Mouse (Mus musculus): Measurements from ENCODE around the gene Prdm4.

Prdm4 gene

DNA sequence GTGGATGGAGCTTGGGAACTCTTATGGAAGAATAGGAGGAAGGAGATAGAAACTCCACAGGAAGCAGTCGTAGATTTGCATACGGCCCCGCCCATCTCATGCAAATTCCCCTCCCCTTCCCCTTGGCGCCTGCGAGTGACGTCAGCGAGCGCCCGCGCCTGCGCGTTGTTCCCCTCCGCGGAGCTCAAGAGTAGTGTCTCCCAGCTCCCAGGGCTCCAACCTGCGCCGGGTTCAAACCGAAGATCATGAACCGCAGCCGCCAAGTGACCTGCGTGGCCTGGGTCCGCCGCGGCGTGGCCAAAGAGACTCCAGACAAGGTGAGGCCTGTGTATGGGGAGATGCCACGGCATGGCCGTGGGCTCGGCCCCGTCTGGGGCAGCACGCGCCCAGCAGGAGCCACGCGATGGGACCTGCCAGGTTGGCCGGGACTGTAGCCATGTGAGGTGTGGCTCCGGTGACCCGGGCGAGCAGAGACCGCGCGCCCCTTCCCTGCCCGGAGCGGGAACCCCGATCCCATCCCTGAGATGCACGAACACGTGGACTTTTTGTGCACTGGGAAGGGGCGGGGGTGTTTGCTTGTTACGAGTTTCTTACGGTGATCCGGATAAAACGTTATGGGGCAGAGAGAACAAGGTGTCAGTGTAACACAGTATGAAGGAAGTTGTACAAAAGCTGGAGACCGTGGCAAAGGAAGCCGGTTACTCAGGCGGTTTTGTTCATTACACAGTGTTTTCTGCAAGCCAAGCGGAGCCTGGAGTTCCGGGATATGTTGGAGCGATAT, 45.1 kb downstream of the Prdm4 start:
- peak; percentile 83 to 91 for DNase-seq (ENCODE audit: low spot score in 2 of 2)

DNA sequence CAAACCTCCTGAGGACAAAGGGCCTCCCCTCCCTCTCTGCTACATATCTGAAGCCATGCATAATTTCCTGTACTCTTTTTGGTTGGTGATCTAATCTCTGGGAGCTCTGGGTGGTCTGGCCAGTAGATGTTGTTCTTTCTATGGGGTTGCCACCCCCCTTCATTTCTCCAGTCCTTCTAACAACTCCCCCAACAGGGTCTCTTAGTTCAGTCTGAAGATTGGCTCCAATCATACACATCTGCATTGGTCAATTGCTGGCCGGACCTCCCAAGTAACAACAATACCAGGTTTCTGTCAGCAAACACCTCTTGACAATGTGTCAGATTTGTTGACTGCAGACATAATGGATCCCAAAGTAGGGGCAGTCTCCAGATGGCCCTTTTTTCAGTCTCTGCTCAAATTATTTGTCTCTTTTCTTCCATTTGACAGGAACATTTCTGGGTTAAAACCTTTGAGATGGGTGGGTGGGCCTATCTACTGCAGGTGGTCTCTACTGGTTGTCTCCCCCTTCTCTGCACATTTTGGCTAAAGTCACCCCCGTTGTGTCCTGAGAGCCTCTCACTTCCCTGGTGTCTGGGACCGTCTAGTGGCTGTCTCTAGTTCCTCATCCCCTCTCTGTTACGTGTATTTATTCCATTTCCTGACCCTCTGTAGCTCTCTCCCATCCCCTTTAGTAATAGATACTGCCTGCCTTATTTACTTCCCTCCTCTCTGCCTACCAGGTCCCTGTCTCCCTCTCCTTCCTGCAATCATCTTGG, 70.7 kb downstream of the Prdm4 start:
- no peak for DNase-seq (ENCODE audit: low spot score in 2 of 2)
